Mouse (Mus musculus) T-helper 17 cell (primary cell): ENCODE results near the gene Snx3.

Experiments used
- in situ Hi-C, 2 experiments: fragments of 300-600 bp; cut with MboI, MseI; formaldehyde crosslinking; loops; 1 replicate in 1 of 2; 2 replicates in 1 of 2; pipeline ENCODE4 v1.15.1; 2025; ENCODE audit warnings: high pct_unique_total_duplicates in 2 of 2

Snx3 gene

DNA sequence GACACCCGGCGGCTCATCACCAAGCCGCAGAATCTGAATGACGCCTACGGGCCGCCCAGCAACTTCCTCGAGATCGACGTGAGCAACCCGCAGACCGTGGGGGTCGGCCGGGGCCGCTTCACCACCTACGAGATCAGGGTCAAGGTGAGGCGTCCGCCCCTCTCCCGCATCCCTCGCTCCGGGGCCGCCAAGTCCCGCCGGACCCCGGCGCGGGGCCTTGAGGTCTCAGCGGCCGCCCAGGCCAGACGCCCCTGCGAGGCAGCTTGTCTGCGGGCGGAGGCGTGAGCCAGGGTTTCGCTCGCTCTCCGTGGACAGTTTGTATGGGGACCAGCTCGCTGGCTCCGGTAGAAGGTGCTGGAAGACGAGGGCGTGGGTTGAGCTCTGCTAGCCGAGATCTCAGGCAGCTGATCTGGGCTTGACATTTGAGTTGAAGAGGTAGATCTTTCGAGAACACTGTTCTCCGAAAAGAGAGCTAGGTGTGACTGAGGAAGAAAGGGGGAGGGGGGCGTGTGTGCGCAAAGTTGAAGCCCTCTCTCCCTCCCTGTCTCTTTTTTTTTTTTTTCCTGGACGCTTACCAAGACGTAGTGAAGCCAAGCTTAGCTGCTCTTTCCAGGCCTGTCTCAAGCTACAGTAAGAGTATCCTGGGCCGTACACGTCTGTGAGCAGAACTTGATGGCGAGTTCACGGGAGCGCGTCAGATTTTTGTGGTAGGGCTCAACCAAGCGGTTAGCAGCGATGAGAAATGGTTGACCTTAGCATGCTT lies 700 bp downstream of the Snx3 start:
- in situ Hi-C loops, result loop anchor here (5.0 to 10.0 kb wide), 2 partner anchors 690 to 1198 kb away; partner anchors contain the start of genes Ak9 (in 1 of the 2) and Fig4 (in 1 of the 2)

- in situ Hi-C loops, result loop anchor here (5.0 to 10.0 kb wide), 2 partner anchors 692 to 1199 kb away; partner anchors contain the start of genes Ak9 (in 1 of the 2) and Fig4 (in 1 of the 2)
Measured at GRCm38 (mm10) chr10:42504096-42504710, 2.4 kb downstream of the Snx3 start.

DNA sequence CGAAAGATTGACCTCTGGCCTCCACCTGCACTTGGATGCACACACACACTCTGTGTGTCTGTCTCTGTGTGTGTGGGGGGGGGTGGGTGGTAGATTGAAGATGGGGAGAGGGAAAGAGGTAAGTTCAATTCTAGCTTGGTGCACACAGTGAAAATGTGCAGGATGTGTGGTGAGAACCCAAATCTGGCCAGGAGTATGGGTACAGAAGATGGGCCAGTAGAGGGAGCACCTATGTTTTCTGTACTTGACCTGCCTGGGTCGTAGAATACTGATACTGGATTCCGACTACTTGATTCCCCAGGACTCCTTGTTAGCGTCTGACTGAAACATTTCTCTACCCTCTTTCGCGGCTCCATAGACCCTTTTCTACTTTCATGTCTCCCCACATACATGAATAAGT lies 8.3 kb downstream of the Snx3 start:
- in situ Hi-C loops, result no loop called here

DNA sequence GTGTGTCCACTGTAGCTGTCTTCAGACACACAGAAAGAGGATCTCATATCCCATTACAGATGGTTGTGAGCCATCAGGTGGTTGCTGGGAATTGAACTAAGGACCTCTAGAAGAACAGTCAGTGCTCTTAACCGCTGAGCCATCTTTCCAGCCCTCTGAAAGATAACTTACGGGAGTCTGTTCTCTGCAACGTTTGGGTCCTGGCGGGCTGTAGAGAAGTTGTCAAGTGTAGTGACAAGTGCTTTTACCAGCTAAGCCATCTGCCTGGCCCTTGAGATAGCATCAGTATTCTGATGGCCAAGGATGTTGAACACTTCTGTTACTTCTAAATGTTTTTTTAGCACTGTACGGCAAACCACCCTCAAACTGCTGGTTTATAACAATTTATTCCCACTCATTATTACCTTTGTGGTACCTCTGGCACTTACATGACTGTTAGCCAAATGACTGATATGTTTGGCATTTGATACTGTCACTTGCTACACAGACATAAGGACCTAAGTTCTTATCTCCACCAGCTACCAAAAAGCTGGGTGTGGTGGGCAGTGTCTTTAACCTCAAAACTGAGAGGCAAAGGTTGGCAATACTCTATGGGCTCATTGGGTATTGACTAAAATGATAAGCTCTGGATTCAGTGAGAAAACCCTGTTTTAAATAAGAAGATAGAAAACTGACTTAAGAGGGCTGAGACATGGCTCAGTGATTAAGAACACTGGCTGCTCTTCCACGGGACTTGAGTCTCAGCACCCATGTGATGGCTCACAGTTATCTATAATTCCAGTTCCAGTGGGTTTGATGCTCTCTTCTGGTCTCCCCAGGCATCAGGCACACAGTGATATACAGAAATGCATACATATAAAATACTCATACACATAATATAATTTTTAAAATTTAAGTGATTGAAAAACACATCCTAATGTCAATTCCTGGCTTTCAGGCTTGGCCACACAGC lies 9.6 kb downstream of the Snx3 start:
- in situ Hi-C loops, result no loop called here

DNA sequence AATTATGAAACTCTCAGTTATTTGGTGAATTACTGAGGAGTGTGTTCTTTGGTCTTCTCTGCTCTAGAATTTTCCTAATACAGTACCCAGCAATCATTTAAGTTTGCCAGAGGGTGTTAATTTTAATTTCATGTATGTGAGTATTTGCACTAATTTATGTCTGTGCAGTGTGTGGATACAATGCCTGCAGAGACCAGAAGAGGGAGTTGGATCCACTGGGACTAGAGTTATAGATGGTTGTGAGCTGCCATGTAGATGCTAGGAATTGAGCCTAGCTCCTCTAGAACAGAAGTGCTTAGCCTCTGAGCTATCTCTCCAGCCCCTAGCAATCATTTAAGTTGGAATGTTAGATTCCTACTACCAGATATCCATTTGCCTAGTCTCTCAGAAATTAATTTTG lies 12.3 kb downstream of the Snx3 start:
- in situ Hi-C loops, result no loop called here

GRCm38 (mm10) chr10:42518363-42518762 lies 16.5 kb downstream of the Snx3 start:
- in situ Hi-C loops, result no loop called here

GRCm38 (mm10) chr10:42521315-42521981 lies 19.6 kb downstream of the Snx3 start:
- in situ Hi-C loops, result no loop called here

- in situ Hi-C loops, result no loop called here
Measured at GRCm38 (mm10) chr10:42522912-42523311, 21.1 kb downstream of the Snx3 start.

- in situ Hi-C loops, result no loop called here
Measured at GRCm38 (mm10) chr10:42523556-42524162, 21.8 kb downstream of the Snx3 start.

- in situ Hi-C loops, result no loop called here
Measured at GRCm38 (mm10) chr10:42525682-42526081, 23.9 kb downstream of the Snx3 start.

- in situ Hi-C loops, result no loop called here
Measured at GRCm38 (mm10) chr10:42533836-42534453, 32.1 kb downstream of the Snx3 start.

GRCm38 (mm10) chr10:42537571-42538316 lies 35.9 kb downstream of the Snx3 start:
- in situ Hi-C loops, result no loop called here

DNA sequence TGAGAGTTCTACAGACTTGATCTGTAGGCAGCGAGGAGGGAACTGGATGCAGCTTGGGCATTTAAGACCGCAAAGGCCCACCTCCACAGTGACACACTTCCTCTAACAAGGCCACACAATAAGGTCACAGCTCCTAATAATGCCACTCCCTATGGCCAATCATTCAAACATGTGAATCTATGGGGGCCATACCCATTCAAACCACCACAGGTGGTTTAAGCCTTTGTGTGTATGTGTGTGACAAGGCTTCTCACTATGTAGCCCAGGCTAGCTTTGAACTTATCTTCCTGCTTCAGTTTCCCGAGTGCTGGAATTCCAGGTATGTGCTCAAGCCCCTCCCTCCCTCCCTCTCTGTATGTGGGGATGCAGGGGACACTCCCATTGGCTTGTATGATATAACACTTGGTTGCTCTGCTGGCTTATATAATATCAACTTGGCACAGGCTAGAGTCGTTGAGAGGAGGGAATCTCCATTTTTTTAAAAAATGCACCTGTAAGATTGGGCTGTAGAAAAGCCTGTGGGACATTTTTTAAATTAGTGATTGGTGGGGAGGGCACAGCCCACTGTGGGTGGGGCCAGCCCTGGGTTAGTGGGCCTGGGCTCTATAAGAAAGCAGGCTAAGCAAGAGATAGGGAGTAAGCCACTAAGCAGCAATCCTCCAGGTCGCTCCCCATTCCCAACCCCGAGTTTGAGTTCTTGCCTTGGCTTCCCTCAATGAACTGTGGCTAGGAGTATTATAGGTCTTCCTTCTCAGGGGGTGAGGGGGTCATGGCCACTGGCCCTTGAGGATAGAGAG lies 44.1 kb downstream of the Snx3 start:
- in situ Hi-C loops, result no loop called here

DNA sequence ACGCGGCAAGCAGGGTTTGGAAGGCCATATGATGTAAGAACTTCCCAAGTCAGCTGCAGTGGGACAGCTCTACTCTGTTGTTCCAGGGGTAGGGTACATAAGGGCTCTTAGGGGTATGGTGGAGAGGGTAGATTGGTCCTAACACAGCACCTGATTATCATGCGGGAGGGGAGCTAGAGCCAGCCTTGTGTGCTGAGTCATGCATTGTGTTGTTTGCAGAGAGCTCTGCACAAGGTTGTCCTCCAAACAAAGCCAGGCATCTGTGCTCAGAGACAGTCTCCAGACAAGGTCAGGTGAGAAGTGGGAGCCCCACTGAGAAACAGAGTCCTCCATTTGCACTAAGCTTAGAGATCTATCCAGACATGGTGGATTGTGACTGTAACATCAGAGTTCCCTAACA lies 44.7 kb downstream of the Snx3 start:
- in situ Hi-C loops, result no loop called here

- in situ Hi-C loops, result loop anchor here (10.0 kb wide), 2 partner anchors 235 to 1185 kb away; no protein-coding TSS in a partner anchor
Measured at GRCm38 (mm10) chr10:42559581-42560200, 57.9 kb downstream of the Snx3 start.

DNA sequence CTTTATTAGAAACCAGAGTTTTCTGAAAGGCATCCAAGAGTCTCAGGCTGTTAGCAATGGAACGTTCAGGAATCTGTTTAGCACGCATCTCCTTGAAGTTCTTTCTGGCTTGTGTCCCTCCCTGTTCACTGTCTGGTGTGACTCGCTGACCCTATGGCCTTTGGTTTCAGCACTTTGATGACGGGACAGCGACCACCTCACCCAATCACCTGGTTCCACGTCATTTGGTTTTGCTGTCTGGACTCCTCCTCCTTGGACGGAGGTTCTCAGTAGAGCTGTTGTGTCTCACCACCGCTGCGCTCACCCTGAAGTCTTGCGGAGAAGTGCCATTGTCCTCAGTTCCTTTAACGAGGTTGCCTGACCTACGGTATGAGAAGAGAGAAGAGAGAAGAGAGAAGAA lies 60.4 kb downstream of the Snx3 start:
- in situ Hi-C loops, result no loop called here

DNA sequence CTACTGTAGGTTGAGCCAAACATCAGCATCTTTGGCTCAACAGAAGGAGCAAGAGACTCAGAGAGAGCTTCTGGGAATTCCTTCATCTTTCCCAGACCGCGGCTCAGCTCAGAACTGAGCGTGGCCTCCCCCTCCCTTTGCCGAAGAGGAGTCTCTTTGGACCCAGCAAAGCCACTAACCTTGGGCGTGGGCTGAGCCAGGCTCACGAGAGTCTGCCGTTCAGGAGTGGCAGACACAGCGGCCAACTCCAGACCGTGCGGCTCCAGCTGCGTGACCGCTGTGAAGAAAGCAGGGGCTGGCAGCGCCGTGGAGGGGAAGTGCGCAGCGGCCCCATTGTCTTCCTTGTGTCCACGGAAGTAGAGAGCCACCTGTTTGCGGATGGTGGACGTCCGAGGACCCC lies 70.7 kb downstream of the Snx3 start:
- in situ Hi-C loops, result loop anchor here in 1 of 2 experiments (5.0 kb wide), 1 partner anchor 60 kb away; no protein-coding TSS in a partner anchor

- in situ Hi-C loops, result loop anchor here in 1 of 2 experiments (5.0 kb wide), 1 partner anchor 59 kb away; no protein-coding TSS in a partner anchor
Measured at GRCm38 (mm10) chr10:42572971-42573370, 71.1 kb downstream of the Snx3 start.
